Mouse (Mus musculus): ENCODE data around the gene Mospd1.
A peak's percentile ranks its signal among the peaks of the same experiment; 100 is the strongest.

DNA sequence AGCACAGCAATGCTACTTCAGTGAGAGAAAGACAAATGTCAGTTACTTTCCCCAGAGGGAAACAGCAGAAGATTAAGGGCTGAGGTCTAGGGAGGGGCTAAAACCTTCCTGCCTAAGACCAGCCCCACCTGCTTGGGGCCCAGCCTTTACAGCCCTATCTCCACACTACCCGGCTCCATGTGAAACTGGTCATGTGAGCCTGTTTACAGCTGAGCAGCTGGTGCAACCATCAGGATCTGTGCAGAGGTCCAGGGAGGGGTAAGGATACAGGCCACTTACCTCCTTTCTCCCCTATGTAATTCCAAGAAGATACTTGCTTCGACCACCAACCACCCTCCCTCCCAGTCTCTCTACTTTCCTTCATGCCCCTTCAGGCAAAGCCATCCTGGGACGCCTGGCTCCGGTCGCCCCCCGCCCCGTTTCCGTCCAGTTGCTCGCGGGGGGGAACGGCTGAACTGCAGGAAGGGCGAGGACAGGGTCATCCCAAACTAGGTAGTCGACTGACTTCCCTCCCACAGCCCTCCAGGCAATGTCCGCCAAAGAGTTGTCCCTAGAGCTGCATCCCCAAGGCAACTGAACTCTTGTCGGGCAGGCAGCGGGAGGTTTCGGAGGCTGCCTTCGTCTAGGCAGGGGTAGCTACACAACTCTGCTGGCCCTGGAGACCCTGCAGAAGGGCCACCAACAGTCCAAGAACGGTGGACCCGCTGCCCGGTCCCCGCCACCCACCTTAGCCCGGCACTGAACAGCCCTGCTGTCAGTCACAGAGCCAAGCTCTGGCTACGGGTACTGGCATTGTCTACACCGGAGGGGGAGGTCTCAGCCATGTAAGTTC, 552 bp downstream of the Mospd1 start:
- TF ChIP-seq MYB (IDR thresholded peaks at IDR 0.05; ENCODE audit: low read depth, low read length) (no peak), CHD2 (IDR thresholded peaks at IDR 0.05; ENCODE audit: low read length) (no peak), SIN3A (IDR thresholded peaks at IDR 0.05; ENCODE audit: low read length) (peak; percentile 91), POLR2A (IDR thresholded peaks at IDR 0.05; ENCODE audit: control insufficient read depth in 1 of 2, insufficient read depth in 1 of 2, low read depth in 1 of 2, low read length in 2 of 2, poor library complexity in 1 of 2) (no peak), ZNF384 (IDR thresholded peaks at IDR 0.05; ENCODE audit: low read depth, low read length) (no peak), CTCF (IDR thresholded peaks at IDR 0.05 in 2 of 3, conservative IDR thresholded peaks at IDR 0.05 in 1 of 3; ENCODE audit: control insufficient read depth in 1 of 3, insufficient read depth in 1 of 3, low read depth in 2 of 3, low read length in 3 of 3, poor library complexity in 1 of 3, severe bottlenecking in 1 of 3) (no peak), RCOR1 (IDR thresholded peaks at IDR 0.05; ENCODE audit: low read depth, low read length) (no peak), NRF1 (IDR thresholded peaks at IDR 0.05; ENCODE audit: insufficient read depth, low read depth, low read length, poor library complexity, severe bottlenecking) (no peak), HCFC1 (IDR thresholded peaks at IDR 0.05; ENCODE audit: low read depth, low read length) (0 out of 2 replicates have a peak, but pooled peaks have one; percentile 37), EP300 (IDR thresholded peaks at IDR 0.05; ENCODE audit: low read depth in 1 of 2, low read length in 2 of 2) (0 out of 4 replicates have a peak, but pooled peaks of 1 of the 2 experiments have one; percentile 21), ELF1 (IDR thresholded peaks at IDR 0.05; ENCODE audit: low read depth, low read length) (no peak), MAZ (IDR thresholded peaks at IDR 0.05; ENCODE audit: low read depth, low read length) (0 out of 2 replicates have a peak, but pooled peaks have one; percentile 26), MAX (IDR thresholded peaks at IDR 0.05; ENCODE audit: low read length) (peak; percentile 73)
